Mouse (Mus musculus): Measurements from ENCODE around the gene Gm5565.
"Not testable (repeated sequence)": the region's sequence is repeated elsewhere in the genome, so short reads cannot be mapped to it uniquely, and the experiment has no call there.

Gm5565 gene

GRCm38 (mm10) chr5:146160439-146160838 is at the start of gene Gm5565:
TSS of gene Gm5565 (minus strand) at chr5:146160539.
- not testable (repeated sequence) for DNase-seq

DNA sequence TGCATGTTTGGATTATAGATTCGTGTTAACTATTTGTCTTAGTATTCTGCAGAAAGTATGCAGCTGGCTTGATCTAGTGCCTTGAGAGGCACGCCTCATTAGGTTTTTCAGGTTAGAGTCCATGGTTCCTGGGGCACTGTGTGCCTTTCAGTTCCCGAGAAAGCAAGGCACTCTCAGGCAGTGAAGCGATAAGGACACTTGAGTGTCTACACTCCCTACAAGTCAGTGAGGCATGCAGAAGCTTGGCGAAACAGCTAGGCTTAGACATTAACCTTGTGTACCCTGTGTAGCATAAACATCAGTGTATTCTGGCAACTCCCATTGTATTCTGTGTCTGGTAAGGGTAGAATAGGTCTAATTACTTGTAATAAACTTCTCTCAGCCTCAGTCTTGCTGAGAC is 45.2 kb upstream of the Gm5565 start:
- no peak for DNase-seq

- no peak for DNase-seq
These were observed 43.6 kb upstream of the Gm5565 start for GRCm38 (mm10) chr5:146203921-146204320.

DNA sequence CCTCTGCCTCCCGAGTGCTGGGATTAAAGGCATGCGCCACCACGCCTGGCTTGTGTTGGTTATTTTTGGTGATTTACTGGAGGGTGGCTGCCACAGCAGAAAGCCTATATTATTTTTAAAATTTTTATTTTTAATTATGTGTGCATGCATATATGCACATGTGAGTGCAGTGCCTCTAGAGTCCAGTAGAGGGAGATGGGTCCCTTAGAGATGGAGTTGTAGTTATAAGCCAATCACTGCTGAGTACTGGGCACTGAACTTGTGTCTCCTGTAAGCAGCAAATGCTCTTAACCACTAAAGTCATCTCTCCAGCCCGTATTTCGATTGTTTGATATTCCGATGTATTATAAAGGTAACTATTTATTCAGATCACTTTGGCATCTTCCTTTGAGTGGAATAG is 40.2 kb upstream of the Gm5565 start:
- no peak for DNase-seq

- no peak for DNase-seq
These were observed 39.2 kb upstream of the Gm5565 start for GRCm38 (mm10) chr5:146199540-146199939.

- no peak for DNase-seq
These were observed 38.7 kb upstream of the Gm5565 start for GRCm38 (mm10) chr5:146199073-146199472.

- no peak for DNase-seq
These were observed 33.0 kb upstream of the Gm5565 start for GRCm38 (mm10) chr5:146193360-146193759.

DNA sequence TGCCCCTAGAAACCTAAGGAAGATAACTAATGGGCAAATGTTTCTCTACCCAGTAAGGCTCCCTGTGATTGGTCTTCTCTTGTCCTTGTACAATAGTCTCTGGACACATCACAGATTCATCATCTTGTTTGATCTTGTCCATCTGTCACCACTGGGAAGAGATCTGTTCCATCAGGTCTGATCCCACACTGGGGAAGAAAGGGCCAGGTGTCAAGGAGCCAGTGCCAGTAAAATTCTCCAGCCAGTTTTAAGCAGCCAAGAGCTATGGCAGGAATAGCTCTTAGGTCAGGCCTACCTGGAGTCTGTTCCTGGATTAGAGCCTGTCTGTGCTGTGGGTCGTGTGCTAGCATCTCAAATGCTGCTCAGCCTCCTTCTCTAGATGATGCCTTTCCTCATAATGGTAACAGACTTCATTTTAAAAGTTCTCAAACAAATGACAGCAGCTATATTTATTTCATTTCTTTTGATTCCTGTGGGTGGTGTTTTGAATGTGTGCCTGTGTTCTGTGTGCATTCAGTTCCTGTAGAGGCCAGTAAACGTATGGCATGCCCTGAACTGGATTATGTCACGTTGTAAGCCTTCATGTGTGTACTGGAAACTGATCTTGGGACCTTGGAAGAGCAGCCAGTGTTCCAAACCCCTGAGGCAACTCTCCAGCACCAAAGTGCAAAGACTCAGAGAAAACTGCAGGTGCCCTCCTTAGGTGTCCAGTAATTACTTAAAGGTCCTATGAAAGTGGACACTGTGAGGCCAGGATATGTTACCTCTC is 30.3 kb upstream of the Gm5565 start:
- no peak for DNase-seq

DNA sequence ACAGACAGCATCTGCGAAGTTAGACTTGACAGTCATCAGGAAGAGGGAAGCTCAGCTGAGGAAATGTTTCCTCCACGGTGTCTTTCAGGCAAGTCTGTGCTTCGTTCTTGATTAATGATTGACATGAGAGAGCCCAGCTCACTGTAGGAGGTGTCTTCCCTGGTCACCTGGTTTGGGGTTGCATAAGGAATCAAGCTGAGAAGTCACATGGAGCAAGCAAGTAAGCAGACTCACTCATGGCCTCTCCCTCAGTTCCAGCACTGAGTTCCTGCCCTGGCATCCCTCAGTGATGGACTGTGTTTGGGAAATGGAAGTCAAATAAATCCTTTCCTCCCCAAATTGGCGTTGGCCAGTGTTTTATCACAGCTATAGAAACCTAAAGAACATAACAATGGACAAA is 29.8 kb upstream of the Gm5565 start:
- no peak for DNase-seq

GRCm38 (mm10) chr5:146188712-146189111 is 28.4 kb upstream of the Gm5565 start:
- no peak for DNase-seq

GRCm38 (mm10) chr5:146188144-146188543 is 27.8 kb upstream of the Gm5565 start:
- DNase-seq: no peak

DNA sequence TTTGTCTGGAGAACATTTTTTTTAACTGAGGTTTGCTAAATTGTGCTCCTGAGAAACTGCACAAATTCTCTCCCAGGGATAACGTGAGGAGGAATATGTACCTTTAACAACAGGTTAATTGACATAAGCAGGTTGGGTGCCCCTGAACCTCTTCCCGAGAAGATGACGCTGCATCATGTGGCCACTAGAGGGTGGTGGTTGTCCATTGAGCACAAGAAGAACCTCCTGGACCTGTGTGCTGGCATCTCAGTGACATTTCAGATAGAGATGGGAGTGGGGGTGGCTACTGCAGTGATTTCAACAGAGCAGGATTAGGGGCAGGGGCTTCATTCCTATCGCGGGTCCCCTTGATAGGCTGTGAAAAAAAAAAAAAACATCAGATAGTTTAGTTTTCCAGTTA is 27.1 kb upstream of the Gm5565 start:
- DNase-seq: peak; percentile 30 to 45

- not testable (repeated sequence) for DNase-seq
These were observed 24.9 kb upstream of the Gm5565 start, which contains the start of gene 1700001J03Rik for GRCm38 (mm10) chr5:146185204-146185603. TSS of gene 1700001J03Rik (minus strand) at chr5:146185304.

- DNase-seq: peak in 1 of 2 experiments; percentile 6
These were observed 12.4 kb upstream of the Gm5565 start for GRCm38 (mm10) chr5:146172744-146173143.

DNA sequence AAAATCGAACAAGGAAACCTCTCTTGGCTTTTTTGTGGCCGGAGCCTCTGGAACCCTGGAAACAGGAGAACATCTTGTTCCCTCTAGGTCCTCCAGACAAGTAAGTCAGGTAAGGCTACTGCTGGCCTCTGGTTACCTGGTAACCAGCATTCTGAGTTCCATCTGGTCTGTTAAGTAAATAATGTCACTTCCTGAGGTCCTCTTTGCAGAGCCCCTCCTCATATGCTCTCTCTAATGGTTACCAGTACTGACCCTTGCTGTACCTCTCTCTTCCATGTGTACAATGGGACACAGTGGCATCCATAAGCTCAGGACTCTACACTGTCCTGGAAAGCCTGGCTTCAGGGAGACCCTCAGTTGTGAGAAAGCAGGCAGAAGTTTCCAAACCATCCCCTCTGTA is 10.3 kb upstream of the Gm5565 start, which contains the start of gene Gm6309:
Gene Gm6309, minus strand, starts transcription at position 101 of the 400 bp plus-strand sequence.
- not testable (repeated sequence) for DNase-seq

DNA sequence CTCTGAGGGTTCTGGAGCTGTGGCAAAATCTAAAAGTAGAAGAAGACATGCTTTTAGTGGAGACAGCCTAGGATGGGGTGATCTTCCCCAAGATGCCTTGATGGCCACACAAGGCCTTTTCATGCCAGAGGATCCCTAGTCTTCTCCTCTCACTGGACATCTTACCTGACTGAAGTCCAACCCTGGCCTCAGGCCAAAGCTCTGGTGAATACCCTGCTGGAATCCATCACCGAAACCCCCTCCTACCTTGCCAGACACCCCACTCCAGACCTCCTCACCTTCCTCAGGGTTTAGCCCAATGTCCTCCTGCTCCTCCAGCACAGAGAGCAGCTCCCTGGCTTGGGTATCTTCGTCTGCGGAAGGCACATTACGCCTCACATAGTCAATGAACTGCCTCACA is 2.0 kb downstream of the Gm5565 start:
- not testable (repeated sequence) for DNase-seq

GRCm38 (mm10) chr5:146150454-146150853 is 9.9 kb downstream of the Gm5565 start:
- DNase-seq: no peak

GRCm38 (mm10) chr5:146147903-146148302 is 12.4 kb downstream of the Gm5565 start:
- DNase-seq: no peak
